Mouse (Mus musculus): ENCODE data around the gene Cnga3. TPM values are rescaled to one million over a fixed set of nuclear protein-coding genes. Genes with fewer than 3 reads are reported as not detected.

The Cnga3 gene
- polyA plus RNA-seq, 1 experiment from 2014 or later = 0.17 TPM

DNA sequence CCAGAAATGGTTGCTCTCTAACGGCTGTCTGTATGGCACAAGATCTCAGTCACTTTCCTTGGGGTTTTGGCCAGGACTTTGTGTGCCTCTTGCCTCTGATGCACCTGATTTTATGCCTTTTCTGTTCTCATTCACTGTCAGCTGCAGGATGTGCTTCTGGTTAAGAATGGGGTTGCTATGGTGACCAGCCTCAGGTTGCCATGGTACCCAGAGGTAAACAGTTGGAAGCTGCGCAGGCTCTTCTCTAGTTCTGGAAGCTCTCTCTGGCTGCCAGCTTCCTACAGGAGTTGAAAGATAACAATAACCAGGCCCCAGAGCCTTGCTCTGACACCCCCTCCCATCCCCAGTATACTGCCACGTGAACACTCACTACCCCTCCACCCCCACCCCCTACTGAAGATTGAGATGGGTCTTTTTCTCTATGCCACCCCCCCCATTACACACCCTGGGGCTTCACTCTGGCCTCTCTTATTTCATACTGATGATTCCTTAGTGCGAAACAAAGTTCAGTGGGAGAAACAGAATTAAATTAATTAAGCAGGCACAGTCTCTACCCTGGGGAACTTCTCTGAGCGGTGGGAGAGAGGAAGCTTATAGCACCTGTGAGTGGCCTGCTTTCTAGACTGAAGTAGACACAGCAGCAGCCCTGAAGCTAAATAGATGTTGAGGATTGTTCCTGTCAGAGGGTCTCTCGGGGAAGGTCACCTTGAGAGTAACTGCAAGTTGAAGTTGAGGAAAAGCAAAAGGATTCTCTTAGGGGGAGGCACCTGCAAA, 6.1 kb downstream of the Cnga3 start:
- H3K4me2 ChIP-seq (replicated peaks) = no peak overlapping the region
- no peak overlapping the region for H3K4me3 ChIP-seq (replicated peaks)
- no peaks in the 10 kb centered on the region for H3K27me3 ChIP-seq
- H3K9ac ChIP-seq = no peak overlapping the region
- H3K27ac ChIP-seq (replicated peaks) = no peak overlapping the region
- H3K36me3 ChIP-seq = no peaks in the 10 kb centered on the region
- WGBS = 35% methylated on average over 6 of the region's 6 CpGs
- H3K9me3 ChIP-seq (replicated peaks) = no peaks in the 10 kb centered on the region
- peak; percentile 27; the same call in 1 of the 2 replicates for ATAC-seq (ENCODE audit: insufficient number of reproducible peaks, low FRiP score, low TSS enrichment, low read depth)
- no peaks in the 10 kb centered on the region for H3K4me1 ChIP-seq

DNA sequence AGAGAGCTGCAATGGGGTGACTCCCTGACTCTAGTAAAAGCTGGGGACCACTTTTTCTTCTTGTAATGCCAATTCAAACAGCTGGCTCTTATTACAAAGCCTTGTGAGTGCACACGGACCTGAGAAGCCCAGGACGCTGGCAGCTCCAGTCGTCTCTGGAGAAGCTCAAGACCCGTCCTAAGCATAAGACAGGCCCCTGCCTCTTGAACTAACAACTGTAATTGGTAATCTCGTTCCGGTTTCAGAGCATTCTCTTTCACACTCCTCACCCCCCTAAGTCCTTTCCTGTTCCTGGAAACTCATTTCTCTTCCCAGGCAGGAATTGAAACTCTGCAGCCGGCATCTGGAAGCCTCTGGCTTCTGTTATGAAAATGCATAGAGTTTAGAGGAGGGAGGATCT, 7.8 kb downstream of the Cnga3 start:
- Histone ChIP-seq H3K9ac (no peak overlapping the region), H3K27ac (replicated peaks) (no peak overlapping the region), H3K4me3 (replicated peaks) (no peak overlapping the region), H3K9me3 (replicated peaks) (no peaks in the 10 kb centered on the region), H3K27me3 (no peaks in the 10 kb centered on the region), H3K4me2 (replicated peaks) (no peak overlapping the region), H3K4me1 (no peaks in the 10 kb centered on the region), H3K36me3 (no peaks in the 10 kb centered on the region)
- WGBS = 29% methylated on average over 7 of the region's 7 CpGs
- ATAC-seq (ENCODE audit: insufficient number of reproducible peaks, low FRiP score, low TSS enrichment, low read depth) = no peak

DNA sequence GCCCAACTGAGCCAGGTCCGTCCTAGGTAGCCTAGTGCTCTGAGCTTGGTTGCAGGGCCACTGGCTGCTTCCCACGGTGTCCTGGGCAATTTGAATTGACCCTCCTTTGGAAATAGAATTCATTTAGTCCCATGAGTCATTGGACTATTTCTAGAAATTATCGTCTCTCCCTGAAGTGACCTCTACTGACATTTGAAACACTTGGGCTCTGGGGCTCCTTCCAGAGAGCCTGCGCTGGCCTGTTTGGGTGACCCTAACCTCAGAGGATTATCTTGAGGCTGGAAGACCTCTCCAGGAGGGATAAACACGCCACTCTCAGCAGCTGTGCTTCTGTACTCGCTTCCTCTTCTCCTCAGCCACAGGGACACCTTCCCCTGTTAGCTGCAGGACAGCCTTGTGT, 16.2 kb downstream of the Cnga3 start:
- Histone ChIP-seq H3K27me3 (no peaks in the 10 kb centered on the region), H3K4me1 (peaks cover 9% of the 10 kb centered on the region; the same call in 1 of the 2 replicates), H3K27ac (replicated peaks) (no peak overlapping the region), H3K4me2 (replicated peaks) (no peak overlapping the region), H3K36me3 (no peaks in the 10 kb centered on the region), H3K9ac (no peak overlapping the region), H3K9me3 (replicated peaks) (0 out of 2 replicates have a peak, but pooled peaks cover 4% of the 10 kb centered on the region), H3K4me3 (replicated peaks) (no peak overlapping the region)
- WGBS = 66% methylated on average over 6 of the region's 6 CpGs
- ATAC-seq (ENCODE audit: insufficient number of reproducible peaks, low FRiP score, low TSS enrichment, low read depth) = no peak

DNA sequence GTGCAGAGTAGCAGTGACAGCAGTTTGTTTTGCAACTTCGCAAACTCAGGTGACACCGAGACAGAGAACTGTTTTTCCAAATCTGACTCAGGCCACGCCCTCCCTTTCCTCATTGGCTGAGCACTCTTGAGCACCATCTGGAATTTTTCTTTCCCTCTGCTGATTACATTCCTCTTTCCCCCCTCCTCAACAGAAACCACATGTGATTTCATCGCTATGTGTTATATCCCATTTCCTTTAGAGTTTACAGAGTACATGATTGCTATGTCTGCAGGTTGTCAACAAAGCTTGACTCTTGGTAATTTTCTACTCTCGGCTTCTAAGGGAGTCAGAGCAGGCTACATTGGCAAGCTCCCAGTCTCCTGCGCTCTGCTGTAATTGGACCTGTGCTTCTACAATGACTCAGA, 17.1 kb downstream of the Cnga3 start:
- Histone ChIP-seq H3K27me3 (no peaks in the 10 kb centered on the region), H3K27ac (replicated peaks) (no peak overlapping the region), H3K4me1 (peaks cover 9% of the 10 kb centered on the region; the same call in 1 of the 2 replicates), H3K4me2 (replicated peaks) (peak overlapping the region; percentile 27; the same call in 1 of the 2 replicates), H3K9me3 (replicated peaks) (0 out of 2 replicates have a peak, but pooled peaks cover 4% of the 10 kb centered on the region), H3K36me3 (no peaks in the 10 kb centered on the region), H3K9ac (no peak overlapping the region), H3K4me3 (replicated peaks) (no peak overlapping the region)
- WGBS = 23% methylated on average over 6 of the region's 6 CpGs
- ATAC-seq (ENCODE audit: insufficient number of reproducible peaks, low FRiP score, low TSS enrichment, low read depth) = peak; percentile 77

DNA sequence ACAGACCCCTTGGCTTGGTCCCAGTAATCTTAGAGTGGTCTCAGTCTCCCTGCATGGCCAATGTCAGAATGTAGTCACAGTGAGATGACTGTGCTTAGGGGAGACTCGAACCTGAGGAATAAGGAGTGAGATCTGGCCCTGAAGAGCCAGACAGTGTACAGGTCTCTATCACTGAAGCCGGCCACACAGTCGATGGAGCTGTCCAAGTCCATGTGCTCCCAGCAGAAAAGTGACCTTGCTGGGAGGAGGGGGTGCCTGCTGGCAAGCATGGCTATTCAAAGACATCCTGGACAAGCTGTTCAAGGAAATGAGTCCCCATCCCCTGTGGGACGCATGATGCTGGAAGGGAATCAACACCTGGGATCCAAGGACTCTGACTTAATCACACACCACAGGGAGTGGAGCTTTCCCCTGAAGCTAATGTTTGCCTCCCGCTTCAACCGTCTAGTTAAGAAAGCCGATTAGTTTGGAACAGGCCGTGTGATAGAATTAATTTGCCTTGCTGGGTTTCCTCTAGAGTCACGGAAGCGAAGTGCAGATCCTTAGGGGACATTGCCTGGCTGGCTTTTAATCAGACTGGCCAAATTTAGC, 24.9 kb downstream of the Cnga3 start:
- no peaks in the 10 kb centered on the region for H3K36me3 ChIP-seq
- whole genome bisulfite sequencing = 61% methylated on average over 10 of the region's 10 CpGs
- no peaks in the 10 kb centered on the region for H3K27me3 ChIP-seq
- no peaks in the 10 kb centered on the region for H3K9me3 ChIP-seq (replicated peaks)
- no peak overlapping the region for H3K4me2 ChIP-seq (replicated peaks)
- H3K4me3 ChIP-seq (replicated peaks) = no peak overlapping the region
- no peak overlapping the region for H3K9ac ChIP-seq
- H3K4me1 ChIP-seq = no peaks in the 10 kb centered on the region
- no peak for ATAC-seq (ENCODE audit: insufficient number of reproducible peaks, low FRiP score, low TSS enrichment, low read depth)
- no peak overlapping the region for H3K27ac ChIP-seq (replicated peaks)

DNA sequence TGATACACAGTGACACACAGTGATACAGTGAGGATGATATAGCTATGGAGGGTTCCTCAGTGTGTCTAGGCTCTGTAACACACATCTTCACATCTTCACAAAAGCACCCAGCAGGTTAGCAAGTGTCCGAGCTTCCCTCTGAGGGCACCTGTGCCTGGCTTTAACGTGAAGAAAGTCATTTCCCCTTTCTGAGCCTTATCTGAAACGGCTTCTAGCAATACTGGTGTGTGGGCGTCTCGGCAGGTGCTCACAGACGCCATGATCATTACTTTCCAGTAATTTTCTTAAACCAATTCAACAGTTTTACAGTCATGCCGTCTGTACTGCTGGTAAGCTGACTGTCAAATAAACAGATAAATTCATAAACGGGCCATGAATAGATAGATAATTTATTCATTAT, 28.0 kb downstream of the Cnga3 start:
- no peak overlapping the region for H3K4me3 ChIP-seq (replicated peaks)
- WGBS = 75% methylated on average over 8 of the region's 8 CpGs
- H3K27ac ChIP-seq (replicated peaks) = no peak overlapping the region
- ATAC-seq (ENCODE audit: insufficient number of reproducible peaks, low FRiP score, low TSS enrichment, low read depth) = no peak
- H3K9ac ChIP-seq = no peak overlapping the region
- H3K4me1 ChIP-seq = 0 out of 2 replicates have a peak, but pooled peaks cover 4% of the 10 kb centered on the region
- H3K4me2 ChIP-seq (replicated peaks) = no peak overlapping the region
- no peaks in the 10 kb centered on the region for H3K36me3 ChIP-seq
- no peaks in the 10 kb centered on the region for H3K9me3 ChIP-seq (replicated peaks)
- no peaks in the 10 kb centered on the region for H3K27me3 ChIP-seq

DNA sequence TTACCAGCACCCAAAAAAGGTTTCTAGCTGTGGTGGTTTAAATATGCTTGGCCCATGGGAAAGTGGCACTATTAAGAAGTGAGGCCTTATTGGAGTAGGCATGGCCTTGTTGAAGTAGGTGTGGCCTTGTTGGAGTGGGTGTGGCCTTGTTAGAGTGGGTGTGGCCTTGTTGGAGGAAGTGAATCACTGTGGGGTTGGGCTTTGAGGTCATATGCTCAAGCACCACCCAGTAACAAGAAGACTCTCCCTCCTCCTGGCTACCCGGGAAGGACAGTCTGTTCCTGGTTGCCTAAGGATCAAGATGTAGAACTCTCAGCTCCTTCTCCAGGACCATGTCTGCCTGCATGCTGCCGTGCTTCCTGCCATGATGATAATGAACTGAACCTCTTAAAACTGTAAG, 32.2 kb downstream of the Cnga3 start:
- WGBS = 86% methylated on average over 2 of the region's 2 CpGs
- Histone ChIP-seq H3K36me3 (no peaks in the 10 kb centered on the region), H3K4me1 (peaks cover 11% of the 10 kb centered on the region; the same call in 1 of the 2 replicates), H3K27ac (replicated peaks) (no peak overlapping the region), H3K9ac (no peak overlapping the region), H3K27me3 (no peaks in the 10 kb centered on the region), H3K4me3 (replicated peaks) (no peak overlapping the region), H3K4me2 (replicated peaks) (no peak overlapping the region), H3K9me3 (replicated peaks) (no peaks in the 10 kb centered on the region)
- no peak for ATAC-seq (ENCODE audit: insufficient number of reproducible peaks, low FRiP score, low TSS enrichment, low read depth)

DNA sequence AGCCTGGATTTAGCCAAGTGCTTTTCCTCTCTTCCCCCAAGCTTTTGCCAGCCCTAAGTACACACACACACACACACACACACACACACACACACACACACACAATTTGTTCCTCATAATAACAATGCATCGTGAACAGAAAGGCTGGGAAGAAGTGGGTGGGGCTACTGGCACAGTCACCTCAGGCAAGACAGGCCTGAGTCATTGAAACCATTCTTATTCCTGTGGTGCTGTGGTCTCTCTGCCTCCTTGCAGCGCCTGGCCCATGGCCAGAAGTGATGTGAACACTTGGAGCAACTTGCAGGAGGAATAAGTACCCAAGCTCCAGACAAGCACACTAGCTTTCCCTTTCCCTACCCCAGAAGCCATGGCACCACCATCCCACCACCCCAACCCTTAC, 34.2 kb downstream of the Cnga3 start:
- no peak overlapping the region for H3K4me3 ChIP-seq (replicated peaks)
- no peaks in the 10 kb centered on the region for H3K36me3 ChIP-seq
- H3K27me3 ChIP-seq = no peaks in the 10 kb centered on the region
- H3K9me3 ChIP-seq (replicated peaks) = no peaks in the 10 kb centered on the region
- WGBS = 18% methylated on average over 2 of the region's 2 CpGs
- ATAC-seq (ENCODE audit: insufficient number of reproducible peaks, low FRiP score, low TSS enrichment, low read depth) = peak; percentile 39; the same call in 1 of the 2 replicates
- H3K4me1 ChIP-seq = peaks cover 11% of the 10 kb centered on the region; the same call in 1 of the 2 replicates
- no peak overlapping the region for H3K9ac ChIP-seq
- no peak overlapping the region for H3K4me2 ChIP-seq (replicated peaks)
- H3K27ac ChIP-seq (replicated peaks) = no peak overlapping the region

DNA sequence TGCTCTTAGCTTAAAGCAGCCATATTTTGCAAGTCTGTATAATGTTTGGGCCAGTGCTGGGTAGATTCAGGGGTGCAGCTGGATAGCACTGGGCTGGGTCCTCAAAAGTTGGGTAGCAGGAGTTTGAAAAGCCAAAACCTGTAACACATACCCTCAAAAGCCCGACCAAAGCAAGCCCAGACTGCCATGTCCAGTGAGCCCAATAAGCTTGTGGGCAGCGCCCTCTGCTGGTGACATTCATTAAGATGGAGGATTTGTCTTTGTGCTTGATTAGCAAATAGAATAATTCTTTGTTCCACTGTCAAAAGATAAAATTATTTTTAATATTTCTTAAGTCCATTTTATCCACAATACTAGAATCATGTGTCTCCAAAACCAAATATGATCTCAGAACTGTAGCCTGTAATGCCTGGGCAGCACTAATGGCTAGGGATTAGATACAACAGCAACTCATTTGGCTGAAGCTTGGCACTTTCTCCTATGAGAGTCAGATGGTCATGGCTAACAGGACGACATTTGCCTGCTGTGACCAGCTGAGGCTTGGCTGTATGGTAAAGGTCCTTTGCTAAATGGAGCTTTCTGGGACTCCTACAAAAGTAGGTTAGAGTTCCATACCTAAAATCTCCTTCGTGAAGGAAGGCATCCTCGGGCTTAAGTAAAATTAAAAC, 36.5 kb downstream of the Cnga3 start:
- H3K4me2 ChIP-seq (replicated peaks) = no peak overlapping the region
- ATAC-seq (ENCODE audit: insufficient number of reproducible peaks, low FRiP score, low TSS enrichment, low read depth) = no peak
- H3K4me3 ChIP-seq (replicated peaks) = no peak overlapping the region
- no peak overlapping the region for H3K27ac ChIP-seq (replicated peaks)
- H3K9me3 ChIP-seq (replicated peaks) = no peaks in the 10 kb centered on the region
- no peaks in the 10 kb centered on the region for H3K36me3 ChIP-seq
- H3K9ac ChIP-seq = no peak overlapping the region
- peaks cover 7% of the 10 kb centered on the region; the same call in 1 of the 2 replicates for H3K4me1 ChIP-seq
- 40% methylated on average over 5 of the region's 5 CpGs for WGBS
- H3K27me3 ChIP-seq = no peaks in the 10 kb centered on the region

DNA sequence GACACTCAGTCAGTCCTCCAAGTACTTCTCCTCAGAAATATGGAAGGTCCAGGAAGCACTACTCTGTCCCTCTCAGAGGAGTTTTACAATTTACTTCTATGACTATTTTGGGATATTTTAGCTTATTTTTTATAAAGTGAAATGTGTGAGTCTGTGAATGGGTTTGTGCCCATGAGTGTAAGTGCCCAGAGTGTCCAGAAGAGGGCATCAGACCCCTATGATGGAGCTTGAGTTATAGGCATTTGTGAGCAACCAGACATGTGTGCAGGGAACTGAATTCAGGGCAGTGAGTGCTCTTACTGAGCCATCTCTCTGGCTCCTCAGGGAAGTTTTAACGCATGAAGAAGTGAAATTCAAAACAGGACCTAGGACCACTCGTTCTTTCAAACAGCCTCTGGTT, 44.2 kb downstream of the Cnga3 start:
- no peaks in the 10 kb centered on the region for H3K4me1 ChIP-seq
- H3K9me3 ChIP-seq (replicated peaks) = 0 out of 2 replicates have a peak, but pooled peaks cover 3% of the 10 kb centered on the region
- WGBS = 89% methylated on average over 2 of the region's 2 CpGs
- ATAC-seq (ENCODE audit: insufficient number of reproducible peaks, low FRiP score, low TSS enrichment, low read depth) = no peak
- H3K27ac ChIP-seq (replicated peaks) = no peak overlapping the region
- H3K27me3 ChIP-seq = no peaks in the 10 kb centered on the region
- no peak overlapping the region for H3K9ac ChIP-seq
- no peaks in the 10 kb centered on the region for H3K36me3 ChIP-seq
- no peak overlapping the region for H3K4me2 ChIP-seq (replicated peaks)
- H3K4me3 ChIP-seq (replicated peaks) = no peak overlapping the region

DNA sequence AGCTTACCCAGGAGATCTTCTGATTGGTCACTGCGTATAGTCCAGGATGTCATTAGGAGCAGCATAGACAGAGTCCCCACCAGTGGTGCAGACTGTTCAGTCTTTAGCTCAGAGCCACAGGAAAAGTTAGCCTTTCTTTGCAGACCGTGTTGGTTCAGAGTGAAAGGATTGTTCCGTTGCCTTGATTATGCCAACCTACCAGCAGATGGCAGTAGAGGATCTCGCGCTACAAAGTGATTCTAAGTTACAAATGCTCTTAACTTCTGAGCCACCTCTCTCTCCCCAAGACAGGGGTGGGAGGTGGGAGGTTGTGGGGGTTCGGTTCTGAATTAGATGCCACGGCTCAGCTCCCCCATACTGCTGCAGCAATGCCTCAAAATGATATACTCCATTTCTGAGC, 58.2 kb downstream of the Cnga3 start:
- no peak overlapping the region for H3K27ac ChIP-seq (replicated peaks)
- no peaks in the 10 kb centered on the region for H3K4me1 ChIP-seq
- no peak for ATAC-seq (ENCODE audit: insufficient number of reproducible peaks, low FRiP score, low TSS enrichment, low read depth)
- no peak overlapping the region for H3K9ac ChIP-seq
- no peak overlapping the region for H3K4me3 ChIP-seq (replicated peaks)
- no peaks in the 10 kb centered on the region for H3K9me3 ChIP-seq (replicated peaks)
- H3K36me3 ChIP-seq = no peaks in the 10 kb centered on the region
- no peak overlapping the region for H3K4me2 ChIP-seq (replicated peaks)
- 0 out of 2 replicates have a peak, but pooled peaks cover 2% of the 10 kb centered on the region for H3K27me3 ChIP-seq
- 6% methylated on average over 7 of the region's 7 CpGs for WGBS
